Mouse (Mus musculus) left cerebral cortex, adult 11 months (tissue): ENCODE data around the gene Efna3.

Source experiments
- DNase-seq: peaks from one replicate; pipeline ENCODE4 v3.0.0; 2022; ENCODE audit warnings: low spot score

Gene Efna3

DNA sequence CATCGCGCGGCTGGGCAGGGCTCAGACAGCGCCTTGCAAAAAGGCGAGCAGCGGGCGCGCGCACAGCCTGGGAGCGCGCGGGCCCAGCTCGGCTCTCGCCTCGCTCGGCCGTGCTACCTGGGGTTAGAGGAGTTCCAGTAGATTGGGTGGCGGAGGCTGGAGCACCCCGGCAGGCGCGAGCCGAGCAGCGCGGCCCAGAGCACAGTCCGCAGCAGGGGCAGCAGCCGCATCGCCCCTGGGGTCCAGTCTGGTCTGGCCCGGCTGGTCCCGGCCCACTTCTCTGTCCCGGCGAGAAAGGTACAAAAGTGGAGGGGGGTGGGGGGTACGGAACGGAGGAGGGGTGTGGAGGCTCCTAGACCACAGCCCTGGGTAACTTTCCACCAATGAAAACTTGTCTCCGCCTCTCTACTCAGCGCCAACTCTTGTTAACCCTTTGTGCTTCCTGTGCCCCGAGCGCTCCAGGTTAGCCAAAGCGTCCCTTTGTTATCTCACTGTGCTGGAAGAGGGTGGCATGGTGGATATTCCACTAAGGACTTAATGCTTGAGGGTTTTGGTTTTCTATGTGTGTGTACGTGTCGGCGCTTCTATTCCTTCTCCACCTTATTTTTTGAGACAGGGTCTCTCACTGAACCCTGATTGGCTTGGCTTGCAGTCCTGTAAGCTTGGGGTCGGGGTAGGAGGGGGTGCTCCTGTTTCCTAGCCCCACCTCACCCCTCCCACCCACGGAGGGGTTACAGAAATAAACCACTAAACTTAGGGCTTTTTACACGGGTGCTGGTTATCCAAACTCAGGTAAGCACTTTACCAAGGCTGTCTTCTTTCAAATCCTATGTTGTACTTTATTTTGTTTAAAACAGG, 15.2 kb upstream of the Efna3 start, which contains the start of gene Efna4:
Gene Efna4, minus strand, starts transcription at position 308 of the 858 bp plus-strand sequence.
- no peak for DNase-seq

DNA sequence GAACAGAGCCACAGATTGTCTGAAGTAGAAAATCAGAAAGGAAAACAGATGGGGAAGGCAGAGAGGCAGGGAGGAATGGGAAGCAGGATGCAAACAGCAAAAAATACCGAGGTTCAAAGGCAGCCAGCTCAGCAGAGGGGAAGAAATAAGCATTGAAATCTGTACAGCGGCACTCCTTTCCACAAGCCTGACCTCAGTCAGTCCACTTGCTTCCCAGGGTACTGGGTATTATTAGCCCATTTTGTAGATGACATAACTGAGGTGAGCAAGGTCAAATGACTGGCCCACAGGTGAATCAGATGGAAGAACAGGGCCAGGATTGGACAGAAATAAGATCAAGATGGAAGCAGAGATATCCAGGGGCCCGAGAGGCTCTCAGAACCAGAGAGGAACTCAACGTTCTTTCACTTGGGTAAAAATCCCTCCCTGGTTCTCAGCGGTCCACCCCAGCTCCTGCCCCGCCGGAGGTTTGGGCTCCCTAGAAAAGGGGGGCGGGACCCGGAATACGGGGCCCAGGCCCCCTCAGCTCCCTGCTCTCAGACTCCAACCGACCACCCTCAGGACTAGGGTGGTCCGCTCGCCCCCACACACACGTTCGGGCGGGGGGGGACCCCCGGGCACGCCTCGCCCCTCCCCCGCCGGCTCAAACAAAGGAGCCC, 14.4 kb upstream of the Efna3 start:
- no peak for DNase-seq

DNA sequence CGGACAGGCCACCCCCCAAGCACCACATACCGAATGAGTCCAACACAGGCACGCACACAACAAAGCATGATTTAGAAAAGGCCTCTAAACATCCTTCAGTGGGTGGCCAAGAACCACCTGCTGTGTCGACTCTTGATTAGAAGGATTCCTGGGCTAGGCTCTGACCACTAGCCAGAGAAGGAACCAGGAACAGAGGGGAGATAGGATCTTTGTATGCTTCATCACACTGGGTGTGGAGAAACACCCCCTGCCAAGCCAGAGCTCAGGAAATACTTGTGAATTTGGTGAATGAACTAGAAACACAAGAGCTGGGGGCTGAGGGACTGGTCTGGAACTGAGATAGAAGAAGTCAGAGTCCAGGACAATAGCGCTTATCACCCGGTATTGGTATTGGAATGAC, 13.8 kb upstream of the Efna3 start:
- no peak for DNase-seq

DNA sequence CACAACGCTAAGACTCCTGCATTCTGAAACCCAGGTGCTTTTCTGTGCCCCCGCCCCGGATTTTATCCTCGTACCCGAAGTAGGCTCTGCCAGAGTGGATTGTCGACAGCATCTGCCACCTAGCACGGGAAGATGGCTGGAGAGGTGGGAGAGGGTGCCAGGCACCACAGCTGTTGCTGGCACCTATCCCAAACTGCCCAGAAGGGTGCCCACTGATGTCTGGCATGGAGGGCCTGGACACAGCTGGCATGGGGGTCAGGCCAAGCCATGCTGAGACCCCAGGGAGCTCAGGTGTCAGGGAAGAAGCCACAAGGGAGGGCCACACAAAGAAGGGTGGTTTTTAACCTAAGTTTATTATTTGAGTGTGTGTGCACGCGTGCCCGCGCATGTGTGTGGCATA, 10.3 kb upstream of the Efna3 start:
- no peak for DNase-seq

DNA sequence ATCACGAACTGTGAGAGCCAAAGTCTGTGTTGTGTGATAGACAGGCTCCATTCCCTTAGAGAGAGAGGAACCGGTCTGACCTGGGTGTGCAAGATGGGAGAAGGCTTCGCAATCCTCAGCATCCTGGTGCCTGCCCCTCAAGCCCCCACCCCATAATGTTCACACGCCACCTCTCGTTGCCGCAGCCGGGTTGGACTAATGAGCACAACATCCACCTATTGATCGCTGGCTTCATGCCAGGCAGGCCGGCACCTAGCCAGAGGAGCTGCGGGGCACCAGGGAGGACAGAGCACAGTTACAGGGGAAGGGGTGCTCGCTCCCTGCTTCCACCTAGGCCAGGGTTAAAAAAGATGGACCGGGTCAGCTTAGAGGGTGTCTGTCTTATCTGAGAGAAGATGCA, 9.7 kb upstream of the Efna3 start:
- DNase-seq: no peak

DNA sequence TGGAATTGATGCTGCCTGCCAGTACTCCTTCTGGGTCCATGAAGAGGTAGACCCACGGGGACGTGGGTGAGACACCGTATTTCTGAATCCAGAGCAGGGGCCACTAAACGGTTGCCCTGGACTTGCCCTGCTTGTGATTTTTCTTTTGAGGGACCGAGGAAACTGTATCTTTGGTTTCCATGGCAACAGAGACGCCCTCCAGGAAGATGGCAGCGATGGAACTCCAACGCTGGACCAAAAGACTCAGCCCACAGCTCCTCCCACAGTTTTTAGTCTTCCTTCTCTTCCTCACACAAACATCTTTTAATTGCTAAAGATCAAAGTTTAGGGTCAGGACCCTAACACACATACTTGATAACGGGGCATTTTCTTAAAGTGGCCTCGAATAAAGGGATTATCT, 9.2 kb upstream of the Efna3 start:
- DNase-seq: no peak

DNA sequence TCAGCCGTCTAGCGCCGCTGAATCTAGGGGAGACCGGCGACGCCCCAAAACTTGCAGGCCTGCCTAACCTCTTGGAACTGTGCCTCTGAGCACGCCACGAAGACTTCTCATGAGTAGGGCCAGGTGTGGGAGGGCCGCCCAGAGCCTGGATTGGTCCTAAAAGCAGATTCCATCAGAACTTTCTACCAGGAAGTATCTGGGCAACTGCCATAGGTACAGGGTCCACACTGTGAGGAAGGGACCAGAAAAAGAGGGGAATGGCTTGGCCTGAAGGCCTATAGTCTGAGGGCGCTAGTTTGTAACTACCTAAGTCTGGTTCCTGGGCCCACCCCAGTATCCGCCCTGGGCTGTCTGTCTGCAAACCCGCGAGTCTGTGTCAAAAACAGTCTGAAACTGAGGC, 8.8 kb upstream of the Efna3 start:
- DNase-seq: no peak

DNA sequence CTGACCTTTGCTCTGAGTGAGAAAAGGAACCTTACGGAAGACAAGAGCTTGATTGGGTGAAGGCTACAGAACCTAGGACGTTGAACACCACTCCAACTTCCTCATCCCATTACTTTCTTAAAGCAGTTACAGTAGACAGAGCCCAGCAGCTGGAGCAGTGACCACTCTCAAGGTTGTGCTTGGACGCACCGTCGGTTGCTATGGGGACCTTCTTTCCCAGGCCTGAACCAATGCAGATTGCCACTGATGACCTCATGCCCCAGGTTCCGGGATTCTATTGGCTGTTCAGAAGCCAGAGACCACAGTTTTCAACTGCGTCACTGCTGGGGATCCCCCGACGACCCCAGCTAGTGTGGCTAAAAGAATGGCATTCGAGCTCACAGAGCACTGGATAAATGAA, 8.2 kb upstream of the Efna3 start:
- no peak for DNase-seq

DNA sequence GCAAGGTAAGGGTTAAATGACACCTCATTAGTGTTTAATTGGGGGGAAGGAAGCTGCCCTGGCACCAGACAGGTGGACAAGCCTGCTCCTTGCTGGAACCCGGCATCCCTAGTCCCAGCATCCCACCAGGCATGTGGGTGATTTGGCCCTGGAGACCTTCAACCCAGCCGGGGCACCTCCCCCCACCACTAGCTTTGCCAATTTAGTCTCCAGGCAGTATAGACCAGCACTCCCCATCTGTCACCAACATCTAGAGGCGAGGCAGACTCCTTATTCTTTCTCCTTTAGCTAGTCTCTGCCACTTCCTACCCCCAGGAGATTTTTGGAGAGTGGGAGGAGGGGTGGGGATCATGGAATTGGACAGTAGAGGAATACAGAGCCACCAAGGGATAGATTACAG, 7.6 kb upstream of the Efna3 start:
- DNase-seq: no peak

DNA sequence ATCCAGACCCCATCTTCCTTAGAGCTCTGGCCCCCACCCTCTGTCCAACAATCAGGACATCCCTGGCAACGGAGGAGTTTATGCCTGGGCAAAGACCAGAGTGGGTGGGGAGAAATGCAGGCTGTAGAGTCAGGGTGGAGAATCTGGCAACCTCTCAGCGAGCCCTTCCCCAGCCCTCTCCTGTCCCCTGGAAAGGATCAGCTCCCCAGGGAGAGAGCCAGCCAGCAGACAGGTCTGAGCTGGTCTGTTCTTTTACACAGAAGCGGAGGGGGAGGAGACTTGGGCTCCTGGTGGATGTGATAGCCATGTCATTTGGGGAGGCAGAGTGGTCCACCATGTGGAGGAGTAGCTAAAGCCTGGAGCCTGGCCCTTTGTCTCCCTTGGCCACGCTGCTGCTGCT, 5.9 kb upstream of the Efna3 start:
- no peak for DNase-seq

DNA sequence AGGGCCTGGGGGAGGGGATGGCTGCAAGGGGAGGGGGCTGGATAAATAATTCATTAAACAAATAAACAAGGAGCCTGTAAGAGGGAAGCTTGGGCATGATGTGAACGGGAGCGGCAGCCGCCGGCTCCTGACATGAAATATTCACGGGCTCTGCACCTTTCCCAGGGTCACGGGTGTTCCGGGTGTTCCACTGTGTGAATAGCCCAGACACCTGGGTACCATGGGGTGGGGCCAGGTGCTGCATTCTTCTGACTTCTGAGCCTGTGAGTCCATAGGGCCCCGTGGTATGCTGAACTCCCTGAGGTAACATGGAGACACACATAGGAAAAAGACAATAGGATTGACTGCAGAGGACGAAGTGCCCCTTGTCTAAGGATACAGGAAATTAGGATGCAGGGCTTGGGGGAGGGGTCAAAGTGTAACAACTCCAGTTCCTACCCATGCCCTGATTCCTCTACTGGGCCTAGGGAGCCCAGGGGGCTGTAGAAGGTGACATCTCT, 4.7 kb upstream of the Efna3 start:
- no peak for DNase-seq

DNA sequence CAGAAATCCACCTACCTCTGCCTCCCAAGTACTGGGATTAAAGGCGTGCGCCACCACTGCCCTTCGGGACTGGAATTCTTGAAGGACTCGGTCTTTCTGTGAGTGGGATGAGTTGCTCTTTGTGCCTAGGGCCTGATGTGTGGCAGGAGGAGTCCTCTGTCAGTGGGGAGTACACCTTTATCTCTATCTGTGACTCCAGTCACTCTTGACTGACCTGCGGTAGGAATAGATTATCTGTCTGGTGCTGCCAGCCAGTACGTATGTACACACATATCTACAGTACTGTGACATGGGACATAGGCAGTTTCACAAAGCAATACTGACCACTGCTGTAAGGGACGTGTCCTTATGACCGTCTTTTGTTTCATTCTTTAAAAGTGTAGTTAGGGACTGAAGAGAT, 3.1 kb upstream of the Efna3 start:
- no peak for DNase-seq

DNA sequence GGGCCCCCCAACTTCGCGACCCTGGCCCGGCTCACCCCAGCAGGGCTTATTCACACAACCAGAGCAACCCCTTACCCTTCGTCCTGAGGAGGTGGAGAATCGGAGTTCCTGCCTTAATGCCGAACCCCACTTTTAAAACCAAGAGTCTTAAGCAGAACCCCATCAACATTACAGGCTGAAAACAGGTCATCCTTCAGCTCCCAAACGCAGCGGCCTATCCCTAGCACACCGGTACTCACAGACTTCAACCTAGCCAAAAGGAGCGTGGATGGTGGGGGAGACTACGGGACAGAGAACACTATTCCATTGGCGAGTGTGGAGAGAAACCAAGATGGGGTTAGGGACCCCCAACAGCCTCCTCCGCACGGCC, 649 bp downstream of the Efna3 start:
- DNase-seq: no peak

DNA sequence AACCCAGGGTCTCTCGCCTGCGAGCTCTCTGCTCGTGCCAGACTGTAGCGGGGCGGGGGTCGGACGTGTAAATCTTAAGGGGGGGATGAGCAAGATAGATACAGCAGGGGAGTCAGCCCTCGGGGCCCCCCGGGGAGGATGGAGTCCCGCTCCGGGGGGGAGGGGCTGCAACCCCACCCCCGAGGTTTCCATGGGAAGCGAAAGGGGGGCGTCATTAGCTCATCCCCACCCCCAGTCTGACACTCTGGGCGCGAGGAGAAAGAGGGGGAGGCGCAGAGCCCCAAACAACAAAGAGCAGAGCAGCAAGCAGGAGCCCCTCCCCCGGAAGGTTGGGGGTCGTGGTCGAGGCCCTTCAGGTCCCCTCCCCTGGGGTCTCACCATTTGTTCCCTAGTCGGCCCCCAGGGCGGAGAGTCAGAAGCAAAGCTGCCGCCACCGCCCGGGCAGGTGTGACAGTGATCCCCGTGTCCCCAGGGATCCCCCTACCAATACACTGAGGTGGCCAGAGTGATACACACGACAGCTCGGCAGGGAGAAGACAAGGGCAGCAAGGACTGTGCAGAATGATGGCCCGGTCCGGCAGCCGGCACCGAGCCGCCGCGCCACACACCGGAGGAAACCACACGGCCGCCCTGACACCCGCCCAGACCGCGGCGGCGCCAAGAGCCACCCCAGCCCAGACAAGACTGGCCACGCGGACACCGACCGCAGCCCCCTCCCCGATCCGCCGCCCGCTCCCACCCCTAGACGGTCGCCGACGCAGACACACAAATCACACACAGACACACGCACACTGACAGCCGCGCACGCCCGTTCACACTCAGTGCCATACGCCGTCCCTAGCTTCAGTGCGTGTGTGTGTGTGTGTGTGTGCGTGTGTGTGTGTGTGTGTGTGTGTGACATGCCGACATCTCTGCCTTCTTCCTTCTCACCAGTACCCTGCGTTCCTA, 1.3 kb downstream of the Efna3 start:
- no peak for DNase-seq

DNA sequence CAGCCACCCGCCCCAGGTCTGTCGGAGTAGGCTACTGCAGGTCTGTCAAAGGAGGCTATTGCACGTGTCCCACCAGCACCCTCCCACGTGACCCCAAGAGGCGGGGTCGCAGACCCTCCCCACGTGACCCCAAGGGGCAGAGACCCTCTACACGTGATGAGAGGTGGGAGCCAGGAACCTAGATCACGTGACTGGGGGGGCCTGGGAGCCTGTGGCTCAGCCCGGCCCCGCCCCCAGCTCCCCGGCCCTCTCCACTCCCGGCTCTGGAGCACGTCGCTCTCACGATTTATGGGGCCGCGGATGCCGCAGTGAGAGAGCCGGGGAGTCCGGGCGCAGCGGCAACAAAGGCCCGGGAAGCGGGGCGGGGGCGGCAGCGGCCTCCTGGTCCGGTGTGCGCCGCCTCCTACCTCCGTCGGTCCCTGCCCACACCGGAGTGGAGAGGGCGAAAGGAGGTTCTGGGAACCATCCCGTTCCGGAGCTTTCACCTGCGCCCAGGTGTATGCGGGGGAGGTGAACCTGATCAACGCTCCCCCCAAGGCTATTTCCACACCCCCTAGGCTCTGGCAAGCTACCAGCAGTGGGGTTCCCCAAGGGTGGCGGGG, 2.1 kb downstream of the Efna3 start:
- no peak for DNase-seq

DNA sequence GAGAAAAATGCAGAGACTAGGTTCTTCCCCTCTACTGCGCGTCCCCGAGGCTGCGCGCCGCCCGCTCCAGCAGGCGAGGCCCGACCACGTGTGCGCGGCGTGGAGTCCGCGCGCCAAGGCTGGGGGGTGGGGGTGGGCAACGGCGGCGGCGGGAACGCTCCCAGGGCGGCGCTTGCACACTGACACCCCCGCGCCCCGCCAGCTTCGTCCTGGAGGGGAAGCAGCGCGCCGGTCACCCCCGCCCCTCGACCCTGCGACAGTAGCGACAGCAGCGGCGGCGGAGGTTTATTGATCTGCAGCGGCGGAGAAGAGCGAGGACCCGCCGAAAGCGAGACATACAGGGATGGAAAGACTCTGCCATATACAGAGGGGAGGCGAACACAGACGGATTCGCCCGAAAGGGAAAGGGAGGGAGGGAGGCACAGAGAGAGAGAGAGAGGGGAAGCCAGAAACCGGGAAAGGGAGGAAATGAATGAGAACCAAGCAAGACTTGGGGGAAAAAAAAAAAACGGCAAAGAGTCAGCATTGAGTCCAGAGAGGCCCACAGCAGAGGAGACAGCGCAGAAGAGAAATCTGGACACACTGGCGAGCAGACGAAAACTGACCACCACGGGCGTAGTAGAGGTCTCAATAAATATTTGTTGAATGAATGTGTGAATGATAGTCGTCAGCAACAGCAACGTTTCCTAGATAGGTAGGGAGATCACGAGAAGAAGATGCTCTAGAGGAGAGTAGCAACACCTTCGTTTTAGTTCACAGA, 3.0 kb downstream of the Efna3 start:
- no peak for DNase-seq

DNA sequence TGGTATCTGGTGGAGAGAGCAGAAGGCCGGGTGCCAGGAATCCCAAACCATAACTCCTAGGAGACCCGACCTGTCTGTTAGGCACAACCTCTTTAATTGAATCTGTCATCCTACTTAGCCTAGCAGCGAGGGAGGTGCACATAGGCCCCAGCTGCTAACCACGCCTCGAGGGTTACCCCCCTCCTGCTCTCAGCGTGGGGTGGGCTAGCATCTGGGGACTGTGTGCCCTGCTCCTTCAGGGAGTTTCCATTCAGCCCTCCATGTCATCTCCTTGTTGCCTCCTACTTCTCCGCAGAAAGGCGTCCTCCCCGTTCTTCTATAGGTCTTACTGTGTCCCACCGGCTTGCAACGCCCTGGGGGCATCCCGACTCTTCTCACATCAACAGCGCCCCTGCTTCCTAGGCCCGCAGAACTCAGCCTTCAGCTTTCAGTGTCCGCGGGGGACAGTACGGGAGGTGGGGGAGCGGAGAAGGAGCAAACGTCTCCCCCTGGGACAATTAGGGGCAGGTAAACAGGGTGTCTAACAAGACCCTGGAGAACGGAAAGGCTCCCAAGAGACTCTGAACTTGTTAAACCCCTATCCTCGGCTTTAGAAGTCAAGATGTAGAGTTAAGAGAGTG, 3.7 kb downstream of the Efna3 start:
- no peak for DNase-seq

DNA sequence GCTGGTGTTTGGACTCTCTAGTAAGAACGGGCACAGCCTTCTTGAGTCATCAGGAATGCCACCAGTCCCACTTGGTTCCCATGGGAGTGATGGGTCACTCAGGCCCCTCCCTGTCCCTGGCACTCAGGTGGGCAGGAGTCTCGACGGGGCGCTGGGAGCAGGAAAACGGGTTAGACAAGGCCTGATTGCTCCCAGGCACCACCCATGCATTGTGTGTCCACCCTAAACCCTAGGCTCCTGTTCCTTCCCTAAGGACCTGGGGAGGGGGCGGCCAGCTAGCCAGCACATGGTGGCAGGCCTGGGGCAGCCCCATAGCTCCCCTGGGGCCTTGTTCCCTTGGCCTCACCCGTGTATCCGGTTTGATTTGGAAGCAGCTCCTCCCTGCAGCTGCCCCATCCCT, 4.4 kb downstream of the Efna3 start:
- no peak for DNase-seq

DNA sequence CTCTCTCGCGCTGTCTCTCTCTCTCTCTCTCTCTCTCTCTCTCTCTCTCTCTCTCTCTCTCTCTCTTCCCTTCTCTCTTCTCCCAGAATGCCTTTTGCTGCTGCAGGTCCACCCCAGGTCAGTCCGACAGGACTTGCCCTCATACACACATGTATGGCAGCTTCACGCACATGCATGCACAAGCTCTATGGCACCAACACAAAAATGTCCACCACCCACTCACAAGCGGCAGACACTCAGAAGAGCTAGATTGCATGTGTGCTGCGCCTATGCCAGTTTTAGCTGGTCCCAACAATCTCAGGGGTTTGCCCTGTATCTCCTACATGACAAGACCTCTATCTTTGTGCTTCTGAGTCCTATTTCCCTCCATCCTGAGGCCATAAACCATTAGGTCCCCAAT, 5.5 kb downstream of the Efna3 start:
- DNase-seq: no peak

DNA sequence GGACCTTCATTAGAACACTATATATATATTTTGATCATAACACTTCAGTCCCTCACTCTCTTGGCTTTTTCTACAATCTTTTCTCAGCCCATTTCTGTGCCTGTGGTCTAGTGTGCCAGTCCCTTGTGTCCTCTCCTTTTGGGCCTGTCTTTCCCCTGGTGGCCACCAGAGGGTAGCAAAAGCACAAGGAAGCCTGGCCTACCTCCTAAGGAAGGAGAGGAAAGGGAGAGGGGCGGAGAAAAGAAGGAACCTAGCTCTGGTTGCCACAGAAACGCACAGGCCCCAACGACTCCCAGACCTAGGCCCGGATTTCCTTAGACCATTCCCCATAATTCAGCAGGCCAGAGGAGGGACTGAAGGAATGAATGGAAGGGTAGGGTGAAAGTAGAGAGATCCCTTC, 5.9 kb downstream of the Efna3 start:
- DNase-seq: peak; percentile 84
